Mouse (Mus musculus) heart, postnatal 25 days (tissue): ENCODE data around the gene Klc3. TPM values are rescaled to one million over a fixed set of nuclear protein-coding genes. Genes with fewer than 3 reads are reported as not detected.

ENCODE experiments used
- DNase-seq: peaks from one replicate; pipeline ENCODE4 v3.0.0; 2022; ENCODE audit warnings: low spot score
- intact Hi-C: fragments of 180-260 bp; cut with DNase I; formaldehyde crosslinking; loops from one replicate; pipeline ENCODE4 v1.15.1; 2025
- total RNA-seq, 2 experiments: library from RNA; stranded (reverse); gene quantifications; 2 replicates each; pipeline ENCODE4 v1.2.3; 2021

The Klc3 gene
- total RNA-seq, 2 experiments from 2014 or later = 0.23 to 0.31 TPM

GRCm38 (mm10) chr7:19411783-19412182 is 7.9 kb upstream of the Klc3 start:
- no peak for DNase-seq
- intact Hi-C loops = no loop called here

DNA sequence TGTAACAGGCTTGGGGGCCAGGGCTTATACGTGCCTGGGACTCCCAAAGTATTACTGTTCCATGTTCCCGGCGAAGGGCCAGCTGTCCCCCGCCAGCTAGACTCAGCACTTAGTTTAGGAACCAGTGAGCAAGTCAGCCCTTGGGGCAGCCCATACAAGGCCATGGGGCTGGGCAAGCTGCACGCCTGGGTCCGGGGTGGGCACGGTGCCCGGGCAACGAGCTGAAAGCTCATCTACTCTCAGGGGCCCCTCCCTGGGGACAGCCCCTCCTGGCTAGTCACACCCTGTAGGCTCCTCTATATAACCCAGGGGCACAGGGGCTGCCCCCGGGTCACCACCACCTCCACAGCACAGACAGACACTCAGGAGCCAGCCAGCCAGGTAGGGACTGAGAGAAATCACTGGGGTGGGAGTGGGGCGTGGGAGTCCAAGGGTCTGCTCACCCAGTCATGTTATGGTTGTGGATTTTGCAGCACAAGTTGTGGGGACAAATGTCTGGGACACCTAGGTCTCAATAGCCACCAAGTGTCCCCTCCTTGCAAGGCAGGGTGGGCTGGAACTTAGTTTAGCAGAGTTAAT is 7.0 kb upstream of the Klc3 start:
- DNase-seq = peak; percentile 65
- intact Hi-C loops = no loop called here

- DNase-seq = no peak
- intact Hi-C loops = loop anchor here (5.0 kb wide), 2 partner anchors 93 to 293 kb away; no protein-coding TSS in a partner anchor
These were observed 5.8 kb upstream of the Klc3 start for GRCm38 (mm10) chr7:19409753-19410152.

DNA sequence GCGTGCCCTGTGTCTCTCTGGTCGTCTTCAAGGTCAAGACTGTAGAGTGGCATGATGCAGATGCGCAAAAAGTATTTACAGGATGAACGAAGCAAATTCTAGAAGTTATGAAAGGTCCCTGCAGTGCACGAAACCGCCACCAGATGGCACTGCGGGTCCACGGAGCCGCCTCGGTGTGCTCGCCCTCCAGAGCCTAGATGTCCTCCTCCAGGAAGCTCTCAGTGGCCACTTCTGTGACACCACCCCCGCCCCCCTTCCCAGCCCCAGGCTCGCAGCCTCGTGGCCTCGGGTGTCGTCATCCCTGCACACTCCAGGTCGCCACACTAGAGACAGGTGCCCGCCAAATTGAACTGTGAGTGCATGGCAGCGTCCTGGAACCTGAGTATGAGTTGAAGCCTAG is 1.5 kb upstream of the Klc3 start:
- intact Hi-C loops = loop anchor here (1.0 to 5.0 kb wide), 3 partner anchors 97 to 297 kb away; no protein-coding TSS in a partner anchor
- peak; percentile 49 for DNase-seq

GRCm38 (mm10) chr7:19404476-19404875 is 572 bp upstream of the Klc3 start, which contains the start of gene Ckm:
Gene Ckm (plus strand): TSS chr7:19404776.
- intact Hi-C loops = no loop called here
- no peak for DNase-seq

DNA sequence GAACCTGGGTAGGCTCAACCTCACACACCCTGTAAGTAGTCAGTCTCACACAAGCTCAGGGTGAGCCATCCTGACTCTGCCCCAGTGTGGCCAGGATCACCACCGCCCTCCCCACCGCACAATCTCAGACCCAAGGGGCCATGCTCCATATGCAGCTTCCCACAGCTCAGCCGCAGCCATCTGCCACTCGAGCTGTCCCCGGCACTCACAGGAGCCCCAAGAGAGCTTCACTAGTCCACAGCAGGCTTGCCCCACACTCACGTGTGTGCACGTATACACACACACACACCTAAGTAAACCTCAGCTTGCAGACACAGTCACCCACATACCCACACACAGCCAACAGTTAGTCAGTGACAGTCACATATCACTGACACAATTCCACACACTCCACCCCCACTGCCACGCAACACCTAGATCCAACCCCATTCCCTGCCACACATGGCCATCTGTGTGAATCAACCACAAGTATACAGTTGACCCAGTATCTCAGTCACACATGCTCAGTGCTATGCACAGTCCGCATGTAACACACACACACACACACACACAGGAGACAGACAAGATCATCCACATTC is 1.3 kb downstream of the Klc3 start:
- intact Hi-C loops = no loop called here
- DNase-seq = no peak

DNA sequence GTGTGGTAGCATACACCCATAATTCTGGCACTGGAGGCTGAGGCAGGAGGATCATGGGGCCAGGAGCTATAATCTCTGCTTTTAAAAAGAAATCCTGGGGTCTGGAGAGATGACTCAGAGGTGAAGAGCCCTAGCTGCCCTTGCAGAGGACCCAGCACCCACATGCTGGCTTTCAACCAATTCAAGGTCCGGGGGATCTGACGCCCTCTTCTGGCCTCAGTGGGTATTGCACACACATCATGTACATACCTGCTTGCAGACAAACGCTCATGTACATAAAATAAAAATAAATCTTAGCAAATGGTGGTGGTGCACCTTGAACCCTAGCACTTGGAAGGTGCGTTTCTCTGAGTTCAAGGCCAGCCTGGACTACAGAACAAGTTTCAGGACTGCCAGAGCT is 3.0 kb downstream of the Klc3 start:
- intact Hi-C loops = no loop called here
- no peak for DNase-seq

- intact Hi-C loops = no loop called here
- no peak for DNase-seq
These were observed 4.2 kb downstream of the Klc3 start for GRCm38 (mm10) chr7:19399496-19400280.

DNA sequence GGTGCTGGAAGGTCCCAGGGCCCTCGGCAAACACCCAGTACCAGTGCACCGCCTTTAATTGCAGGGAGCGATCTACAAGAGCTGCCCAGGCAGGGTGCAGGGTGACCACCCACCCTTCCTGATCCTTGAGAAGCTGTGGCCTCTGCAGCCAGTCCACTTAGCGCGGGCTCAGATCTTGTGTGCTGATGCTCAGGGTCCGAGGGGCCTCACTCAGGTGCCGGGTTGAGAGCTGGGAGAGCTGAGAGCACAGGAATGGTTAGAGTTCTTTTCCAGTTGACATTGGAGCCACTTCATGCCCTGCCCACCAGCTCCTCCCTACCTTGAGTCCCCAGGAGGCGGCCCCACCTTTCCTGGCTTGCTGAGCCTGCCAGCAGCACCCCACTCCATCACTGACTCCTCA is 9.4 kb downstream of the Klc3 start:
- intact Hi-C loops = no loop called here
- no peak for DNase-seq

DNA sequence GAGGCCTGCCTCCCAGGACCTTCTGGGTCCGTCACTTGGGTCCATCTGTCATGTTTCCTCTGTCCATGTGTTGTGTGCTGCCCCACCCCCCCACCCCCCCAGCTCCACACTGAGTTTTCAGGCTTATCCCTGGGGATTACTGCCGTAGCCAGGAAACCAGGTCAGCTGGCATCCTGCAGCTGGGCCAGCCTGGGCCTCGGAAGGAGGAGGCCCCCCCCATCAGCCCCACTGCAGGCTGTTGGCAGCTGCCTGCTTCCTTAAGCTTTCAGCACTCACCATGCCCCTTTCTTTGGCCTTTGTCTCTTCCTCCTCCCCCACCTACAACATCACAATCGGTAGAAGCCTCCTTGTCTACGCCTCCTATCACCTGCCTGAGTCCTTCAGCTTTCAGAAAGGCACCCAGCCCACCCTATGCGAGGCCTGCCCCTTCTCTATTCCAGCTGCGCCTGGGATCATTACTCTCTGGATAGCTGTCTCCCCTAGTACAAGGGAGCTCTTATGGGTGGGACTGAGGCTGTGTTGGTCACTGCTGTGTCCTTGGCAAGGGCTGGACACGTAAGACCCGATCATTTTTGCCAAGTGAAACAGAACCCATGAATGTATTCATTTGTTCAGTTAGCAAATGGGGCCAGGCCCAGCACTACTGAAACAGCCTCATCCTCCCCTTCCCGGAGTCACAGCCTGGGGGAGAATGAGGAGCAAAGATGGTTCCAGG is 15.0 kb downstream of the Klc3 start:
- intact Hi-C loops = no loop called here

DNA sequence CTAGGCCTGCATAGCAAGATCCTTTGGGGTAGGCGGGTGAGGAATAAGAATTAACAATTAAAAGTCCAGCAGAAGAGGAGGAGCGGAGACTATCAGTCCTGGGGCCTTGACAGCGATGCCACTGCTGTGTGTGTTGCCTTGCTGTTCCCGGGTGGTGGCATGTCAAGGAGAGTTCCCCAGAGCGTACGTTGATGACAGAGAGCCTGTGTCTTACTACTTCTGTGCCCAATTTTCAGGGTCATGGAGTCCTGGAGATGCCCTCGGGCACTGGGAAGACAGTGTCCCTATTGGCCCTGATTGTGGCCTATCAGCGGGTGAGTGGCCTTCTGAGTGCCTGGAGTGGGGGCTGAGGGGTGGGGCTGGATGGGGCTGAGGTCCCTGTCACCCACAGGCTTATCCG is 20.2 kb downstream of the Klc3 start:
- no peak for DNase-seq
- intact Hi-C loops = no loop called here

More for the DNA sequence above, 15.0 kb downstream of the Klc3 start:
- DNase-seq = no peak

DNA sequence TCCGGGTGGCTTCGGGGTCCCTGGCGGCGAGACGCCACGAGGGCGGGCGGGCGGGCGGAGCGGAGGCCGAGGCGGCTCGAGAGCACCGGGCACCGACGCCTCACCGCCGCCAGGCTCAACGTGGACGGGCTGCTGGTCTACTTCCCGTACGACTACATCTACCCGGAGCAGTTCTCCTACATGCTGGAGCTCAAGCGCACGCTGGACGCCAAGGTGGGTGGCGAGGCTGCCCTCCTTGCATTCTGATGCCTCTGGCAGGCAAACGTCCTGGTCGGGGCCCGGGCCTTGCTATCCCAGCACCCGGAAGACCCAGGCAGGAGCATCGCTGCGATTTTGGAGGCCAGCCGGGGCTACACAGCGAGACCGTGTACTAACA is 21.8 kb downstream of the Klc3 start:
- intact Hi-C loops = no loop called here
- no peak for DNase-seq

DNA sequence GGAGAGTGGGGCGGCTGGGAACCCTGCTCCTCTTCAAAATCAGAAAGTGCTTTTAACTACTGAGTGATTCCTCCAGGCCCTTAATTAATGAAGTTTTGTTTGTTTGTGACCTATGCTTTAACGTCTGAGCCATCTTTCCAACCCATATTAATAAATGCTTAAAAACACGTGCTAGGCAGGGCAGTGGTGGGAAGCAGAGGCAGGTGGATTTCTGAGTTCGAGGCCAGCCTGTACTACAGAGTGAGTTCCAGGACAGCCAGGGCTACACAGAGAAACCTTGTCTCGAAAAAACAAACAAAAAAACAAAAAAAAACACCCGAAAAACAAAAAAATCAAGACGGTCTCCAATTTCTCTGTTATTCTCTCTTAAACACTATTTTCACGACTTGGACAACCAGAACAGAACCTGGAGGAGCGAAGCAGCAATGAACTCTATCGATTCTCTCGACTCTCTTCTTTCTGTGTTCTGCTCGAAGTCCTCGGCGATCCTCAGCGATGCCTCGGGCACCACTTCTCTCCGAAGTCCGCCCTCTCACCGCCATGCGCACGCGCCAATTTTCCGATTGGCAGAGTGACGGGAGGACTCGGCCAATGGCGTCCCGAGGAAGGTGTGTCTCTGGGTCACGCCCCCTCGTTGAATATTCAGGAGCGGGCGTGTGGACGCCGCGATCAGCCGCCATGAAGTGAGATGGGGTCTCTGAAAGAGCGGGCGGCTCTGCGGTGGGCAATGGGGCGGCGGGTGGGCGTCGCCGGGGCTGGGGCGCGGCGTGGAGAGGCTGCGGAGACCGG is 22.3 kb downstream of the Klc3 start, which contains the start of gene Ercc2:
TSS of gene Ercc2 (plus strand) at position 634 of the 789 bp plus-strand sequence.
- intact Hi-C loops = no loop called here
- DNase-seq = peak; percentile 96

- intact Hi-C loops = no loop called here
- DNase-seq = no peak
These were observed 25.9 kb downstream of the Klc3 start for GRCm38 (mm10) chr7:19378049-19378448.

DNA sequence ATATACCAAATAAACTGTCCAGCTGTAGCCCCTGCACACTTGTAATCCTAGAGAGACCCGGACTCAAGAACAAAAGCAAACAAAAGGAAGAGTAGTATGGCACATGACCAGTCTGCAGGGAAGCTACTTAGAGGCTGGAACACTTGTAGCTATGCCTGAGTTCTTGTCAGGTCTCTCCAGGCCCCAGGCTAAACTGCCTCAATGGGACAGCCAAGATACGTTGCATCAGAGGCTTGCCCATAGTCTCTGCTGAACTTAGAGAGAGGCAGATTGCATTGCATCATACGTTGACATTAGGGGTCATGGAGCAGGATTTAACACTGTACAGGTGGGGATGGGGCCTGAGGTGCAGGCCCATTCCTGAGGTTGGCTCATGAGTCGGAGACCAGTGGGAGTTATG is 27.9 kb downstream of the Klc3 start:
- no peak for DNase-seq
- intact Hi-C loops = no loop called here

DNA sequence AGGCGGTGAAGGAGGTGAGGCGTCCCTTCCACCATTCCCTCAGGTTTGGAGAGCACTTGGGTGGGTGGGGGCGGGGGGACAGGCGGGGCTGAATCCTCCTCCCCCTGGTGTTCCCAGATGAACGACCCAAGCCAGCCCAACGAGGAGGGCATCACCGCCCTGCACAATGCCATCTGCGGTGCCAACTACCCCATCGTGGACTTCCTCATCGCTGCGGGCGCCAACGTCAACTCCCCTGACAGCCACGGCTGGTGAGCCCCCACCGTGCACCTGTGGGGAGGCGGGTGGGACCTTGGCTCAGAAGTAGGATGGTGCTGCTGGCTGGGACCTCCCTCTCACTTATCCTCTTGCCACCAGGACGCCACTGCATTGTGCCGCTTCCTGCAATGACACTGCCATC is 28.5 kb downstream of the Klc3 start:
- intact Hi-C loops = no loop called here

DNA sequence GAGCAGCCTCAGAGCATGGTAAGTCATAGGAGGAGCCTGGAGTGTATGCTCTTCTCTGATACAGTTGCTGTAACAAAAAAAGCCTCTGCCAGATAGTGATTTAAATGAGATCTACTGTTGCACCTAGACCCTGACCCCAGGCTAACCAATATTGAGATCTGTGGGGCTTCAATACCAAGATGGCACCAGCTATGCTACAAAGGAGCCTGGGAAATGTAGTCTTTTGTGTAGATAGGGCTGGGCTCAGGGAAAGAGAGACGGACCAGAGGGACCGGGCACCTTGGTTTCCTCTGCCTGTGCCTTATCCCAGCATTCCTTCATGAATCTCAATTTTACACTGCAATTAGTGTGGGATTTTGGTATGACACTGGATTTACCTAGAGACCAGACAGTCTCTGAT is 30.5 kb downstream of the Klc3 start:
- no peak for DNase-seq
- intact Hi-C loops = no loop called here

More for the DNA sequence above, 28.5 kb downstream of the Klc3 start:
- DNase-seq = no peak

- intact Hi-C loops = no loop called here
- no peak for DNase-seq
These were observed 34.0 kb downstream of the Klc3 start for GRCm38 (mm10) chr7:19369823-19370425.

DNA sequence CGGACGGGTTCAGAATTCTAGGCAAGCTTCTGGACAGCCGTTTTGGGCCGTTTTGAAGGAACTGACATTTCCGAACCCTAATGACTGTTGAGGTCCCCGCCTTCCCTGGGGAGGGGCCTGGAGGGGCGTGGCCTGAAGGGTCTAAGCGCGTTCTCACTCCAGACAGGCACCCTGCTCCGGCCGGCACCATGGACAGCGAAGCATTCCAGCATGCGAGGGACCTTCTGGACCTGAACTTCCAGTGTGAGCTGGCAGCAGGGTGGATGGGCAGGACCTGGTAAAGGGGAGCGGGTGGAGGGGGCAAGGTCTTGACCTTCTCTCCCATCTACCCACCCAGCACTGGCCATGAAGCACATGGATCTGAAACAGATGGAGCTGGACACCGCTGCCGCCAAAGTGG is 35.5 kb downstream of the Klc3 start:
- DNase-seq = no peak
- intact Hi-C loops = no loop called here
